Mouse (Mus musculus) limb, embryonic 11.5 days (tissue): ENCODE data around the gene Junb. TPM values are rescaled to one million over a fixed set of nuclear protein-coding genes. Genes with fewer than 3 reads are reported as not detected.
A peak's percentile ranks its signal among the peaks of the same experiment; 100 is the strongest.

Experiments used
- ATAC-seq: fragments of 200-750 bp; cut with Nextera tagmentation; 2 replicates; pipeline ENCODE4 v1.8.0; 2017; ENCODE audit warnings: low read depth; ENCODE audit not compliant: insufficient number of reproducible peaks, low FRiP score, low TSS enrichment
- DNase-seq: peaks from one replicate; pipeline ENCODE4 v3.0.0-alpha.2; 2015; ENCODE audit warnings: low spot score
- H3K27ac ChIP-seq: fragments of 300-500 bp; sonication (generic); replicated peaks from 2 replicates; pipeline ENCODE4 v1.5.1; 2014; ENCODE audit warnings: low read depth, mild to moderate bottlenecking, low read length
- H3K27me3 ChIP-seq: fragments of 300-500 bp; sonication (generic); 2 replicates; pipeline ENCODE4 v1.6.1; 2014; ENCODE audit warnings: mild to moderate bottlenecking, low read length, mixed read lengths; ENCODE audit not compliant: control insufficient read depth, insufficient read depth
- H3K36me3 ChIP-seq: fragments of 300-500 bp; sonication (generic); 2 replicates; pipeline ENCODE4 v1.6.1; 2014; ENCODE audit warnings: mild to moderate bottlenecking, low read length, moderate library complexity, mixed read lengths; ENCODE audit not compliant: control insufficient read depth, insufficient read depth
- H3K4me1 ChIP-seq: fragments of 300-500 bp; sonication (generic); 2 replicates; pipeline ENCODE4 v1.6.1; 2014; ENCODE audit warnings: low read length, mixed read lengths; ENCODE audit not compliant: control insufficient read depth, insufficient read depth
- H3K4me2 ChIP-seq: fragments of 300-500 bp; sonication (generic); 2 replicates; pipeline ENCODE4 v1.6.1; 2014; ENCODE audit warnings: low read depth, mild to moderate bottlenecking, moderate library complexity; ENCODE audit not compliant: severe bottlenecking
- H3K4me3 ChIP-seq: fragments of 300-500 bp; sonication (generic); 2 replicates; pipeline ENCODE4 v1.5.1; 2014; ENCODE audit warnings: low read depth, low read length
- H3K9ac ChIP-seq: fragments of 300-500 bp; sonication (generic); 2 replicates; pipeline ENCODE4 v1.6.1; 2014; ENCODE audit warnings: mild to moderate bottlenecking, low read length
- H3K9me3 ChIP-seq: fragments of 300-500 bp; sonication (generic); 2 replicates; pipeline ENCODE4 v1.6.1; 2016; ENCODE audit warnings: low read length; ENCODE audit not compliant: control insufficient read depth
- WGBS: fragments of 180-500 bp; shearing (Covaris S2); extraction: QIAGEN DNeasy Blood & Tissue Kit; methylation state at CpG from one replicate; pipeline ENCODE4 v1.1.7; 2014; 5-methylcytosine and 5-hydroxymethylcytosine counted together
- polyA plus RNA-seq: library from polyadenylated mRNA; unstranded; fragments of >200 nt; fragmentation: Nextera tagmentation; extraction: Ambion mirVana; gene quantifications from 2 replicates; pipeline ENCODE4 v1.2.1, GENCODE M21; 2014

Gene Junb
- polyA plus RNA-seq, 1 experiment from 2014 or later, result 7.2 TPM

DNA sequence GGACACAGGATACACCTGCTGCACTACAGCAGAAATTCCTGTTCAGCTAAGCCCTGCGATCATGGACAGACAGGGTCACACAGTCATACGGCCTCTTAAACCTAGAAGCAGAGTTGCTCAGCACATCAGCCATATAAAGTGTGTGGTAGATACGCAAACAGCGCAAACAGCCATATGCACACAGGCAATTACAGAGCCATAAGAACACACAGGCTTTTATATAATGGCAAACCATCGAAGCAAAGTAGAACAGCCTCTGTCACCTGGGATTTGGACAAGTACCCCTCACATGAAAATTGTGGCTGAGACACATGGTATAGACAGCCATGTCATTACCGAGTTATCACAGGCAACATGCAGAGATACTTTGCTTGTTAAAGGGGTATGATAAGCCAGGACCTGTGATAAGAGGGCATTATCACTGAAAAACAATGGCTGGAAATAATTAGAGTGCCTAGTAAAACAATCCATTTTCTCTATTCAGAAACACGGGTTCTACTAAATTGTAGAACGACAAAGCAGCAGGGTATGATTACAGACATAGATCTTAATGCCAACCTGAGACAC, 7.9 kb upstream of the Junb start:
- H3K27ac ChIP-seq, result no peak overlapping the region
- WGBS, result 37% methylated on average over 8 of the region's 8 CpGs
- H3K27me3 ChIP-seq, result no peaks in the 10 kb centered on the region
- no peaks in the 10 kb centered on the region for H3K36me3 ChIP-seq
- no peak overlapping the region for H3K9ac ChIP-seq
- DNase-seq, result no peak
- no peak overlapping the region for H3K4me3 ChIP-seq
- ATAC-seq, result no peak
- H3K9me3 ChIP-seq, result no peaks in the 10 kb centered on the region
- H3K4me2 ChIP-seq, result peak overlapping the region; percentile 97
- peaks cover 25% of the 10 kb centered on the region for H3K4me1 ChIP-seq

DNA sequence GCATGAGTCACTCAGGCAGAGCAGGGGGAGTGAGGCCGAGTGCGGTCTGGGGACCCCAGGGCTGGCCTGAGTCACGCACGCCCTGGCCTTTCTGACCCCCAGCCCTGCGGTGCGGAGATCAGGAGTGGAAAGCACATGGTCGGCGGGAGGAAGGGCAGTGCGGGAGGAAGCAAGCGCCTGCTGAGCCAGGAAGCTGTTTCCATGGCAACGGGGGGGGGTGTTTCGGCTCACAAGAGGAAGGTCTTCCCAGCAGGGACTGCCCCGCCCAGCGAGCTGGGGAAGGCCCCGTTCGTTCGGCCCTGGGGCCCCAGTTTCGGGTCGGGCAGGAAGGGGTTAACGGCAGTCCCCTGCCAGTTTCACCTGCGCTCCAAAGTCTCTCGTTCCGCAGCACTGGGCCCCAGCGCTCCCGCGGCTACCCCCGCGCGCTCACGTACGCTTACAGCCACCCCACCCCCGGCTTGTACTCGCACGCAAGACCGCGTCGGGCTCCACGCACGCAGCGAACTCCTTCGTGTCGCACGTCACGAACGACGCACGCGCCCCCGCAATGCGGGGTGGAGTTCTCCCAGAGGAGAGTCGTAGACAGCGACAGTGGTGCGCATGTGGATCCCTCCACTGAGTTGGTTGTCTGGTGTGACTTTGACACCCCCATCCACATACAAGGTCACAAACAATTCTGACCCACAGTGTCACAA, 7.3 kb upstream of the Junb start:
- Histone ChIP-seq H3K27me3 (no peaks in the 10 kb centered on the region), H3K27ac (0 out of 2 replicates have a peak overlapping the region, but pooled peaks have one; percentile 23), H3K4me2 (peak overlapping the region; percentile 97), H3K36me3 (no peaks in the 10 kb centered on the region), H3K4me3 (peak overlapping the region; percentile 39), H3K4me1 (peaks cover 28% of the 10 kb centered on the region), H3K9ac (peak overlapping the region; percentile 64), H3K9me3 (no peaks in the 10 kb centered on the region)
- ATAC-seq, result peak; percentile 14; the same call in 1 of the 2 replicates
- DNase-seq, result peak; percentile 84
- whole genome bisulfite sequencing, result under 1% methylated on average over 52 of the region's 53 CpGs

DNA sequence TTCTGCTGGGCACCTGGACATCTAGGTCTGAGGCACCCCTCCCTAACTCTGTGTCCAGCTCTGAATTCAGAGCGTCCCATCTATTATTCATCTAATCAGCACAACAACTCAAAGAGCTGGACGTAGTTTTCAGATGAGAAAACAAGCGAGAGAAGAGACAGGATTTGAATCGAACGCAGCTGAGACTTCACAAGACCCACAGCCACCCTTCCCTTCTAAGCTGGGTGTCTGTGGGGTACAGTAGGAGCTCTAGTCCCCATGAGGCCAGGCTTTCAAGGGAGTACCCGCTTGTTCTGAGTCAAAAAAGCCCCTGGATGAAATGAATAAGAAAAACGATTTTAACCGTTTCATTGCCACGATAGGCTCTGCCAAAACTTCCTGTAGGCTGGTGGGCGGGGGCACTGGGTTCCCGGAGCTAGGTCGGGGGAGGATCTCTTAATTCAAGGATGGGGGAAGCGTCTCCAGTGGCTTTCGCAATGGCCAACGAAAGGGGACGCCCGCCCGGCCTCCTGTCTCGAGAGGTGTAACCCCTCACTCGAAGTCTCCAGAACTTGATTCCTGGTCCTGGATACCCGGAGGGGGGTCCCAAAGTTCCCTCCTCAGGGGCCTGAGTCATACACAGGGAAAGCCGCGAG, 6.6 kb upstream of the Junb start:
- peak overlapping the region; percentile 39 for H3K4me3 ChIP-seq
- H3K36me3 ChIP-seq, result no peaks in the 10 kb centered on the region
- no peak for DNase-seq
- under 1% methylated on average over 23 of the region's 23 CpGs for WGBS
- peak overlapping the region; percentile 23; the same call in 1 of the 2 replicates for H3K27ac ChIP-seq
- H3K27me3 ChIP-seq, result no peaks in the 10 kb centered on the region
- H3K4me1 ChIP-seq, result peaks cover 33% of the 10 kb centered on the region
- peak overlapping the region; percentile 64 for H3K9ac ChIP-seq
- H3K4me2 ChIP-seq, result peak overlapping the region; percentile 97
- H3K9me3 ChIP-seq, result no peaks in the 10 kb centered on the region
- ATAC-seq, result no peak

DNA sequence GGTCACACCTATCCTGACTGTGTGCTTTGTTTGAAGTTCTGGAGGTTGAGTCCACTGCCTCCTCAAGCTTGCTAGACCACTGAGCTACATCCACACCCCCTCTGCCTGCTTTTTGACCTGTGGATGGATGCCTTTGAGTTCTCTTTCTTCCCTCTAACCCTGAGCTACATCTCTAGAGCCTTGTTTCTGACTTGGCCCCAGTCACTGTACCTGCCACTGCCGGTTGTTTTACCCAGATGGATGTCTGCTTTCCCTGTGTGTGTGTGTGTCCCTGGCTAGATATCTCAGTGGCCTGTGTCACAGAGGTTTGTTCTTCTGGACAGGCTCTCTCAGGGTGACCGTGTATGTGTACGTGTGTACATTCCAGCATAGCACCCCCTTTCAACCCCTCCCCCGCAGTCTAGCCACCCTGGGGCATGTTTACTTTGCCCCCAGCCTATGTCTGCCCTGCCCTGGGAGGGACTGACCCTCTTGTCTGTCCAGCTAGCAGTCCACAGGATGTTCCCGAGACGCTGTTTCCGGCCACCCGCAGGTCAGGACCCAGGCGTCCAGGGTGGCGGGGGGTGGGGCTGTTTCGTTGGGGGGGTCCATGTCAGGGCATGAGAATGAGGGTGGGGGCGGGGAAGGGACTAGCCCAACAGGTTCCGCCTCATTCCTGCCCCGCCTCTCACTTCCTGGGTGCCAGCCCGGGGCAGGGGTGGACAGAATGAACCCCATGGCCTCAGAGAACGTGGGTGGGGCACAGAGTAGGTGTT, 6.0 kb upstream of the Junb start:
- ATAC-seq, result no peak
- Histone ChIP-seq H3K4me2 (peak overlapping the region; percentile 97), H3K4me3 (no peak overlapping the region), H3K9ac (peak overlapping the region; percentile 37; the same call in 1 of the 2 replicates), H3K9me3 (no peaks in the 10 kb centered on the region), H3K27ac (peak overlapping the region; percentile 68), H3K4me1 (peaks cover 36% of the 10 kb centered on the region), H3K27me3 (no peaks in the 10 kb centered on the region), H3K36me3 (no peaks in the 10 kb centered on the region)
- DNase-seq, result no peak
- 7% methylated on average over 16 of the region's 16 CpGs for WGBS

DNA sequence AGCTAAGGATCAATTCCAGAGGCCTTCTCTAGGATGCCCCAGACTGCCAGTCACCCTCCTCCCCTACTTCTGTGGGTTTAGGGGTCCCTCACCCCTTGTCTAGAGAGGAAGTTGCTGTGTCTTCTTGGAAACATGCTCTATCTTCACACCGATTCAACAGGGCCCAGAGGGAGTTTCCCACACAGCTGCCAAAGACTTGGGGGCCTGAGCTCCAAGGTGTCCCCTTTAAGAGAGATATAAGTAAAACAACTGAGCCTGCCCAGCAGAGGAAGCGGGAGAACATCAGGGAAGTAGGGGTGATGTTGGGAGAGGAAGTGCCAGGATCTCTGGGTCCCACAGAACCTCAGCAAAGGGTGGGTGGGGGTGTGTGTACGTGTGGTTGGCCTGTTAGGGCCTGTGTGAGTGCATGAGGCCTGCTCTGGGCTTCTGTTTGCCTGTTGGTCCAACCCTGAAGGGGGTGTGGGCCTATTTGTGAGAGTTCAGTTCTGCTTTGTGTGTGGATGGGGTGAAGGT, 4.0 kb upstream of the Junb start:
- DNase-seq (no peak), ATAC-seq (no peak)
- Histone ChIP-seq H3K27ac (no peak overlapping the region), H3K27me3 (peaks cover 8% of the 10 kb centered on the region), H3K9ac (no peak overlapping the region; the same call in 1 of the 2 replicates), H3K9me3 (no peaks in the 10 kb centered on the region), H3K4me2 (no peak overlapping the region), H3K36me3 (no peaks in the 10 kb centered on the region), H3K4me3 (no peak overlapping the region), H3K4me1 (peaks cover 46% of the 10 kb centered on the region)
- 62% methylated on average over 3 of the region's 3 CpGs for WGBS

DNA sequence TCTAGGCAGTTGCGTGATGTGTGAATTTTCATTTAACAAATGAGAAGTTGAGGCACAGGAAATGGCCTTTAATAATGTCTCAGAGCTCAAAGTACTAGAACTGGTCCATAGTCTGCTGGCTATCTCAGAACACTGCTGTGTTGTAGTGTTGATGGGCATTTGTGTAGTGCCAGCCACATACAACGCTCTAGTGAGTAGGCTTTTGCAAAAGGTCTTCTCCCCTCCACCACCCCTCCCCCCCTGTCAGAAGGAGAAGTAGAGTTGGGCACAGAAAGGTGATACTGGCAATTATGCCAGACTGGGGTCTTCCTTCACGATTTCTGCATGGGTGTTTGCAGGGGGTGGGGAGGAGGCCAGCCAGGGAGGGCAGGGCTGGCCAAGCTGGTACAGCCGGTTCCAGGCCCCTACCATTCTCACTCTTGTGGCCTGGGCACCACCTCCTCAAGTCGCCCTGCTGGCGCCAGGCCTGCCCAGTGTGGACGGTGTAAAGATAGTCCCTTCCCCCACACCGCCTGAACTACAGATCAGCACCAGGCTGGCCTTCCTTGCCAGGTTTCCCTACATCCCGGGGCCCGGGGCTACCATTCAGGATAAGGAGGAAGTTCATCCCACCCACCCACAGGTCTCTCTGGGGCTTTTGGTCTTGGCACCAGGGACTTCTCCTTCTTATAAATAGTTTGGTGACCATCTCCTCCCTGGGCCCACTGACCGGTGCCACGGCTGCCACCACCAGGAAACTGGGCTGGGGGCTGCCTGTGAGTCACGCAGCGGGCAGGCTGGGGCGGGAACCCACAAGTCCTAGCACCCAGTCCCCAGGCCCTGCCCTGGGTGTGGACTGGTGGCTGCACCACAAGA, 3.4 kb upstream of the Junb start:
- Histone ChIP-seq H3K9ac (no peak overlapping the region; the same call in 1 of the 2 replicates), H3K4me3 (no peak overlapping the region), H3K27me3 (peaks cover 15% of the 10 kb centered on the region), H3K4me2 (no peak overlapping the region), H3K9me3 (no peaks in the 10 kb centered on the region), H3K36me3 (no peaks in the 10 kb centered on the region), H3K4me1 (peaks cover 52% of the 10 kb centered on the region), H3K27ac (no peak overlapping the region)
- no peak for DNase-seq
- ATAC-seq, result no peak
- WGBS, result 77% methylated on average over 15 of the region's 15 CpGs

DNA sequence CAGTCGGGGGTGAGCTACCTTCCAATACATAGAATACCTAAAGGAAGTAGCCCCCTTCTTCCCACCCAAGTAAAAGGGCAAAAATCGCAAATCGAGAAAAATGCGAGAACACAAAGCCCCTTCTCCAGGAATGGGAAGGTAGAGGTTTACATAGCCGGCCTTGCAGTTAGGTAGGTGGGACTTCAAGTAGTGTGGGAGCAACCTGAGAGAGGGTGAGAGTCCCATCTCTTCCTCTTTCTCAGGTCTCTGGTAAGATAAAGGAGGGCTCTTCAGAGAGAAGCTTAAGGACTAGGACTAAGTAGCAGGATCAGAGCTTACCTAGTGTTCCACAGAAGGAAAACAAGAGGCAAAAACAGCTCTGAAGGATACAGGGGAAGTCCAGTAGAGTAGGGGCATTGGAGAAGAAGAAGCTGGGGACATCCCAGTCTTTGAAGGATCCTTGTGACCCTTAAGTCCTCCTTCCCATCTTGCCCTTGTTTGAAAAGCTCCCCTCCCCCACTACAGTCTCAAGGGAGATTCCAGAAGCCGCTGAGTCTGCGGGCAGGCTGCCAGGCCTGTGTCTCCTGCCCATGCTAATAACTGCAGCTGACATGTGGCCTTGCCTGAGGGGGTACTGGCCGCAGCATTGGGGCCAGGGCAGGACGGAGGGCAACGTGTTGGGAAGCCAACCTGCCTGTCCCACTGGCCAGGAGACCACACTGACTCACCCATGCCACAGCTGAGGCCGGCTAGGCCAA, 2.3 kb upstream of the Junb start:
- H3K36me3 ChIP-seq, result no peaks in the 10 kb centered on the region
- ATAC-seq (no peak), DNase-seq (peak; percentile 38)
- H3K9me3 ChIP-seq, result no peaks in the 10 kb centered on the region
- H3K27me3 ChIP-seq, result peaks cover 15% of the 10 kb centered on the region
- H3K4me1 ChIP-seq, result peaks cover 58% of the 10 kb centered on the region
- no peak overlapping the region for H3K9ac ChIP-seq
- H3K4me2 ChIP-seq, result no peak overlapping the region
- WGBS, result 33% methylated on average over 11 of the region's 11 CpGs
- no peak overlapping the region; the same call in 1 of the 2 replicates for H3K27ac ChIP-seq
- H3K4me3 ChIP-seq, result peak overlapping the region; percentile 33; the same call in 1 of the 2 replicates
